In the genomic region with DNA sequence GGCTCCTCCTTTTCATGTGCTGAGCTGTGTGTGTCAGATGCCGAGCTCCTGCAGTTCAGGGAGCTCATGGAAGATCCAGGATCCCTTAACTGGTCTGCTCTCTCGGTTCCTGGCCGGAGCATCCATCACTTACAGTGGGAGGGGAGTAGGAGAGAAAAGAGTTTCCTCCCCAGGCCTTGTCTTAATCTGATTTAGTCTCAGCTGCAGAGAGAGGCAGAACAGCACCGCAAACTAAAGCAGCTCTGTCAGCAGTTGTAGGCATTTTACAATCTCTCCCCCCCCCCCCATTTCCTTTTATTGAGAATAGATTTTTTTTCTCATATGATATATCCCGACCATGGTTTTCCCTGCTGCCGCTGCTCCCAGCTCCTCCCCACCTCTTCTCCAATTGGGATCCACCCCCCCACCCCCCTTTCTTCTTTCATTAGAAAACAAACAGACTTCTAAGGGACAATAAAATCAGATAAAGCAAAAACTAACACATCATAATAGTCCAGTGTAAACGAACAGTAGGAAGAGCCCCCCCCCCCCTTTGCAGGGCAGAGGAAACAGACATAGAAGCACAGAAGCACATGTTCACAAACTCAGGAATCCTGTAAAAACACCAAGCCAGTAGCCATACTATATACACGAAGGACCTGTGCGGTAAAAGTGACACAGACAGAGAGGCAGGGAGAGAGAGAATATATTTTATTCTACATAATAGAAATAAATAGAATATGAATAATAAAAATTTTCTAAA, we compare ENCODE assay signal across 19 mouse cellular contexts.
"Had no signal": no experiment of that assay in that cellular context is flagged by ENCODE, and none has a peak within 500 bp of the region (broad histone marks: within the 10 kb centered on the region; RNA-seq: fewer than 3 reads in every experiment).

No protein-coding gene starts in this region.

- H3K9me3 ChIP-seq: liver, embryonic 12.5 days; neural tube, embryonic 13.5 days had no signal

- H3K9ac ChIP-seq: liver, embryonic 12.5 days; liver, postnatal 0 days; neural tube, embryonic 13.5 days had no signal

- H3K4me3 ChIP-seq: left cerebral cortex, adult 2 months; liver, embryonic 12.5 days; myocyte; neural tube, embryonic 13.5 days had no signal

- H3K27me3 ChIP-seq: liver, embryonic 12.5 days; neural tube, embryonic 13.5 days had no signal

- H3K4me1 ChIP-seq: liver, embryonic 12.5 days; neural tube, embryonic 13.5 days had no signal

- DNase-seq: kidney, adult 2 months; kidney, postnatal 25 days; layer of hippocampus, postnatal 36 days; liver, postnatal 0 days; lung, postnatal 36 days; midbrain, embryonic 14.5 days; retina, postnatal 1 day; right cerebral cortex, postnatal 25 days; spleen, adult 18-20 months; thymus, adult 2 months; thymus, postnatal 14 days; thymus, postnatal 4 days had no signal

- H3K36me3 ChIP-seq: liver, embryonic 12.5 days; neural tube, embryonic 13.5 days had no signal

- H3K27ac ChIP-seq: left cerebral cortex, adult 2 months; liver, embryonic 12.5 days; neural tube, embryonic 13.5 days had no signal

- H3K4me2 ChIP-seq: liver, embryonic 12.5 days; midbrain, embryonic 11.5 days; neural tube, embryonic 13.5 days had no signal

- ATAC-seq: hindbrain, embryonic 16.5 days; intestine, postnatal 0 days; liver, embryonic 12.5 days; liver, postnatal 0 days had no signal
